Mouse (Mus musculus): Measurements from ENCODE around the gene Tnp1. TPM values are rescaled to one million over a fixed set of nuclear protein-coding genes. Genes with fewer than 3 reads are reported as not detected.

Tnp1 gene
- polyA plus RNA-seq (2014; fragmentation: Illumina TruSeq; extraction: RNeasy Lipid Tissue Mini Kit (QIAGEN cat#74804); ENCODE audit: low read depth, low replicate concordance) = not detected

GRCm38 (mm10) chr1:73015731-73016130 lies at the start of gene Tnp1:
Gene Tnp1 (minus strand): TSS chr1:73015909.

Other genes starting within 250 kb of the Tnp1 start
- 26.6 TPM for gene Igfbp2, start 191.4 kb downstream of the Tnp1 start, polyA plus RNA-seq (2014; fragmentation: Illumina TruSeq; extraction: RNeasy Lipid Tissue Mini Kit (QIAGEN cat#74804); ENCODE audit: low read depth, low replicate concordance)
- gene Igfbp5, start 141.0 kb downstream of the Tnp1 start, polyA plus RNA-seq (2014; fragmentation: Illumina TruSeq; extraction: RNeasy Lipid Tissue Mini Kit (QIAGEN cat#74804); ENCODE audit: low read depth, low replicate concordance) = 7.1 TPM

Measured in liver, adult 10 weeks (tissue).